11 mouse cellular contexts compared by ENCODE assay signal in genomic region chr1:34106606-34107005, GRCm38 (mm10).
DNase-seq lines count a peak whose midpoint lies in the region; ATAC-seq and TF ChIP-seq lines count a peak whose summit lies in the region.
"Had no signal": no experiment of that assay in that cellular context is flagged by ENCODE, and none has a peak within 500 bp of the region (broad histone marks: within the 10 kb centered on the region; RNA-seq: fewer than 3 reads in every experiment).

No protein-coding gene starts in this region.

- no peak for TF ChIP-seq CTCF in heart, adult 2 months (IDR thresholded peaks at IDR 0.05)

- no peaks in the 10 kb centered on the region for H3K36me3 ChIP-seq in heart, embryonic 12.5 days
- H3K36me3 ChIP-seq in heart, adult 2 months (ENCODE audit: control insufficient read depth, insufficient read depth, low read length), result peaks cover 13% of the 10 kb centered on the region
- 0 out of 2 replicates have a peak, but pooled peaks cover 2% of the 10 kb centered on the region for H3K36me3 ChIP-seq in kidney, embryonic 16.5 days (ENCODE audit: insufficient read depth, low read length)
- H3K36me3 ChIP-seq in midbrain, embryonic 14.5 days (ENCODE audit: control insufficient read depth, insufficient read depth, low read length), result no peaks in the 10 kb centered on the region

- H3K79me2 ChIP-seq in heart, adult 2 months (replicated peaks; ENCODE audit: control insufficient read depth, insufficient read depth, low read length), result peaks cover 5% of the 10 kb centered on the region

- H3K9ac ChIP-seq in heart, embryonic 12.5 days, result 0 out of 2 replicates have a peak overlapping the region, but pooled peaks have one; percentile 27
- no peak overlapping the region for H3K9ac ChIP-seq in heart, adult 2 months (ENCODE audit: low read depth, low read length)
- peak overlapping the region; percentile 31; the same call in 1 of the 2 replicates for H3K9ac ChIP-seq in kidney, embryonic 16.5 days (replicated peaks; ENCODE audit: low read length)
- H3K9ac ChIP-seq in midbrain, embryonic 14.5 days (replicated peaks; ENCODE audit: low read length), result no peak overlapping the region

- no peak for TF ChIP-seq EP300 in heart, adult 2 months (IDR thresholded peaks at IDR 0.05; ENCODE audit: insufficient read depth, low read depth, low read length)

- no peak for TF ChIP-seq POLR2A in heart, adult 2 months (IDR thresholded peaks at IDR 0.05; ENCODE audit: insufficient read depth, low read depth, low read length)

- H3K27me3 ChIP-seq in heart, embryonic 12.5 days (replicated peaks), result no peaks in the 10 kb centered on the region
- H3K27me3 ChIP-seq in heart, adult 2 months (ENCODE audit: control insufficient read depth, insufficient read depth, low read length), result no peaks in the 10 kb centered on the region
- no peaks in the 10 kb centered on the region for H3K27me3 ChIP-seq in kidney, embryonic 16.5 days (ENCODE audit: insufficient read depth, low read length)
- no peaks in the 10 kb centered on the region for H3K27me3 ChIP-seq in midbrain, embryonic 14.5 days (ENCODE audit: control insufficient read depth, insufficient read depth, low read length)

- intact Hi-C loops in heart, adult 2 months (cut with DNase I), result no loop called here

- no peak overlapping the region for H3K4me3 ChIP-seq in heart, embryonic 12.5 days
- H3K4me3 ChIP-seq in heart, adult 2 months, result no peak overlapping the region
- no peak overlapping the region for H3K4me3 ChIP-seq in kidney, embryonic 16.5 days (ENCODE audit: low read length)
- no peak overlapping the region for H3K4me3 ChIP-seq in midbrain, embryonic 14.5 days (replicated peaks; ENCODE audit: low read depth, low read length)

- no peak for DNase-seq in heart, adult 2 months
- no peak for DNase-seq in kidney, postnatal 4 days
- peak; percentile 28 for DNase-seq in embryo, embryonic 9.5 days (ENCODE audit: extremely low spot score)
- peak; percentile 49 for DNase-seq in midbrain, embryonic 14.5 days
- no peak for DNase-seq in right cerebral cortex, adult 2 months (ENCODE audit: low spot score in 2 of 2)
- no peak for DNase-seq in right cerebral cortex, postnatal 14 days
- DNase-seq: cerebellum, postnatal 36 days; lung, adult 18-20 months; spleen, adult 18-20 months had no signal

- 12% methylated on average over 8 of the region's 8 CpGs for WGBS in heart, embryonic 12.5 days
- 51% methylated on average over 8 of the region's 8 CpGs for WGBS in heart, adult 2 months
- WGBS in kidney, embryonic 16.5 days, result 17% methylated on average over 8 of the region's 8 CpGs
- 10% methylated on average over 8 of the region's 8 CpGs for WGBS in midbrain, embryonic 14.5 days

- peaks cover 6% of the 10 kb centered on the region; the same call in 1 of the 2 replicates for H3K9me3 ChIP-seq in heart, embryonic 12.5 days (replicated peaks)
- peaks cover 4% of the 10 kb centered on the region; the same call in 1 of the 2 replicates for H3K9me3 ChIP-seq in kidney, embryonic 16.5 days (ENCODE audit: low read length)
- H3K9me3 ChIP-seq in midbrain, embryonic 14.5 days (ENCODE audit: control insufficient read depth, low read length), result no peaks in the 10 kb centered on the region

- peak overlapping the region; percentile 51 for H3K4me2 ChIP-seq in heart, embryonic 12.5 days
- no peak overlapping the region for H3K4me2 ChIP-seq in kidney, embryonic 16.5 days (replicated peaks; ENCODE audit: low read depth, low read length)
- H3K4me2 ChIP-seq in midbrain, embryonic 14.5 days (ENCODE audit: low read length), result peak overlapping the region; percentile 21; the same call in 1 of the 2 replicates

- H3K27ac ChIP-seq in heart, embryonic 12.5 days (ENCODE audit: poor library complexity, severe bottlenecking), result peak overlapping the region; percentile 82
- H3K27ac ChIP-seq in heart, adult 2 months, result no peak overlapping the region
- no peak overlapping the region for H3K27ac ChIP-seq in kidney, embryonic 16.5 days (ENCODE audit: low read length)
- H3K27ac ChIP-seq in midbrain, embryonic 14.5 days (replicated peaks; ENCODE audit: low read depth, low read length), result 0 out of 2 replicates have a peak overlapping the region, but pooled peaks have one; percentile 26

- H3K4me1 ChIP-seq in heart, embryonic 12.5 days (replicated peaks), result peaks cover 60% of the 10 kb centered on the region
- peaks cover 23% of the 10 kb centered on the region for H3K4me1 ChIP-seq in heart, adult 2 months (ENCODE audit: control insufficient read depth, insufficient read depth, low read length)
- H3K4me1 ChIP-seq in kidney, embryonic 16.5 days (ENCODE audit: insufficient read depth, low read length), result peaks cover 33% of the 10 kb centered on the region
- peaks cover 14% of the 10 kb centered on the region; the same call in 1 of the 2 replicates for H3K4me1 ChIP-seq in midbrain, embryonic 14.5 days (ENCODE audit: control insufficient read depth, insufficient read depth, low read length)

- ATAC-seq in heart, embryonic 12.5 days (ENCODE audit: insufficient number of reproducible peaks, low FRiP score), result no peak
- ATAC-seq in kidney, embryonic 16.5 days (ENCODE audit: low FRiP score, low TSS enrichment), result no peak
- ATAC-seq in midbrain, embryonic 14.5 days (ENCODE audit: low FRiP score, low TSS enrichment), result no peak

Comparison
In these comparisons a context has a peak if more than half of its experiments do, and no peak if none do; other contexts are left out.
1. H3K27ac ChIP-seq: peak in heart, embryonic 12.5 days (single experiment) and midbrain, embryonic 14.5 days (single experiment); none in heart, adult 2 months (single experiment) and kidney, embryonic 16.5 days (single experiment).
2. H3K9ac ChIP-seq: peak in heart, embryonic 12.5 days (single experiment) and kidney, embryonic 16.5 days (single experiment); none in heart, adult 2 months (single experiment) and midbrain, embryonic 14.5 days (single experiment).
3. DNase-seq: peak in embryo, embryonic 9.5 days (single experiment) and midbrain, embryonic 14.5 days (single experiment); none in heart, adult 2 months (0 of 2), kidney, postnatal 4 days (0 of 2), right cerebral cortex, adult 2 months (0 of 2) and right cerebral cortex, postnatal 14 days (single experiment).